Mouse (Mus musculus) thymus, postnatal 25 days (tissue): ENCODE measurements around the gene Rpl41.

Experiments
- DNase-seq: peaks from one replicate; pipeline ENCODE4 v3.0.0; 2022

Gene Rpl41

GRCm38 (mm10) chr10:128548947-128549681 lies at the start of gene Rpl41:
TSS of gene Rpl41 (minus strand) at chr10:128549305.
- peak; percentile 92 for DNase-seq

DNA sequence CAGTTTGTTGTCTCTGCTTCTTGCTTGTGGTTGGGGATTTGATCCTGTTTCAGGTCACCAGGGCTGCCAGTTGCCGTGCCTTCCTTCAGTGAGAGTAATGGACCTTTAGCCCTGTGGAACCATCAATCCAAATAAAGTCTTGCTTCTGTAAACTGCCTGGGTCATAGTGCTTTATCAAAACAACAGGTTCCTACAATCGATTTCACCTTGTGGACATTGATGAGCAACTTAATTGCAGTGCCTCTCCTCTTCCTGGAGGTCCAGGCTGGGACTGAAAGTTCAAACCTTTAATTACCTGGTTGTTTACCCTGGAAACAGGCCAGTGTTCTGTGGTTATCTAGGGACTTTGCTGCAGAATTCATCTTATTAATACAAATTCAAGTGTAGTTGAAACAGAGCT lies 49.4 kb upstream of the Rpl41 start:
- no peak for DNase-seq

DNA sequence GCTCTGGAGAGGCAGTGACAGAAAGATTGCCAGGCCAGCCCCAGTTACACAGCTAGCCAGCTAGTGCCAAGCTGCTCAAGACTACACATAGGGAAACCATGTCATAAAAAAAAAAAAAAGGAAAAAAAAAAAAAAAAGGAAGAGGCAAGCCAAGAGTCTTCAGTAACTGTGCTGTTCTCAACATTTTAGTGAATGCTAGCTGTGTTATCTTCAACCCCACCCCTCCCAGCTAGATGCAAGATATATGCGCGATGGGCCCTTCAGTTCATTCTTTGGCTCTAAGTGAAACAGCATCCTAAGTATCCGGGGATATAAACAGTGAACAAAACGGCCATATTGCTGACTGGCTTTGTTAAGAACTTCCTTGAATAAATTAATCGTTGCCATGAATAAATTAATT lies 43.7 kb upstream of the Rpl41 start:
- DNase-seq = no peak

DNA sequence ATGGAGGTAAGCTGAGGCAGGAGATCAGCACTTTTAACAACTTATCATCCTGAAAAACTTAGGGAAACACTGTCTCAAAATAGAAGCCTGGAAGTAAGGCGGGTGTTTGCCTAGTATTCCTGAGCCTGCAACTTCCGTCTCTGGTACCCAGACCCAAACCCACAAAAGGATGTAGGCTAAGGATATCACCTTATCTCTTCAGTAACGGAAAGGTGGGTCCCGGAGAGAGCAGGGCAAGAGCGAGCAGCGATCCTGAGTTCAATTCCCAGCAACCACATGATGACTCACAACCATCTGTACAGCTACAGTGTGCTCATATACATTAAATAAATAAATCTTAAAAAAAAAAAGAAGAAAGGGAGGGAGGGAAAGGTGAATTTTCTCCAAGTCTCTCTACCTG lies 42.3 kb upstream of the Rpl41 start:
- DNase-seq = no peak

GRCm38 (mm10) chr10:128590193-128590690 lies 41.1 kb upstream of the Rpl41 start:
- peak; percentile 67 for DNase-seq

DNA sequence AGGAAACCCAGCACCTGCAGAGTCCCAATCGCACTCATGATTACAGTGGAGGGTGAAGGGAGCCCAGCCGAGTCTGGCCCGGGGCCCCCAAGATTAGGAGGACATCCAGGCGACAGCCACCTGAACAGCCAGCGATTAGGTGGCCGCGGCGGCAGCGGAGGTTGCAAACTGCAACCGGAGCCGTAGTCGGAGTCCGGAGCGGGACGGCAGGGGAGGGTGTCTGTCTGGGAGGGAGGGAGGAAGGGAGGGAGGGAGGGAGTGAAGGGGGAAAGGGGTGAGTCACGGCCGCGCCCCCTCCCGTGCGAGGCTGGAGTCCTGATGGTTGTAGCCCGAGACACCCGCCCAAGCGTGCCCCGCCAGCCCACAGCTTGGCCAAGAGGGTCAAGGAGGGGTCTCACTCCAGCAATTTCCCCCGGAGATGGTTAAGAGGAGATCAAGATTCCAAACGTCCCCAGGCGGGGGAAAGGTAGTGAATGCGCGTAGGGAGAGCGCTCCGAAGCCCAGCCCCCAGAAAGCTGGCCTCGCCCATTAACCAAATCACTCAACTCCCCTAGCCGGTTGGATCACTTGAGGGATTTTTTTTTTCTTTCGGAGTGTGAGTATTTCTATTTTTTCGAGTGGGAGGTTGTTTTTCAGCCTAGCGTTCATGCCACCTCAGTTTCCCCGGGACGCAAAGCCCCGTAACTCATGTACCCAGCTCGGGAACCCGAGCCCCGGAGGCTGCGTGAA lies 40.5 kb upstream of the Rpl41 start, which contains the start of gene Erbb3:
Gene Erbb3, minus strand, starts transcription at position 189 of the 729 bp plus-strand sequence.
- peak; percentile 41 for DNase-seq

- DNase-seq = no peak
Measured at GRCm38 (mm10) chr10:128588775-128589463, 39.8 kb upstream of the Rpl41 start.

GRCm38 (mm10) chr10:128588136-128588535 lies 39.0 kb upstream of the Rpl41 start:
- no peak for DNase-seq

DNA sequence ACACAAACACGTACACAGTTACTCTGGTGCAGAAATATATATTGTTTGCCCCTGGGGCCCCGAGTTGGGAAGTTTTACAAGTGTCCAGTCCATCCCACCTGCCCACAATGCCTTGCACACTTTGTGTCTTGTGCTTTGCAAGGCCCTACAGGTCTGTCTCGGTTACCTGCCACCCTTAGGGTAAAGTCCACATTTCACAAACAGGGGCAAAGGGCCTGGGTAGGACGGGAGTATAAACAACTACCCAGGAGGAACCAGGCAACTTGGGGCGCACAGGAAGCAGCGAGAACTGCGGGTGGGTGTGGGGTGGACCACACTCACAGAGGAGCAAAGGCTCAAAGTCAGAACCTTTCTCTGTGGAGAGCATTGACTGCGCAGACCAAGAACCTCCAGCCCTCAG lies 38.6 kb upstream of the Rpl41 start:
- DNase-seq = peak; percentile 31

DNA sequence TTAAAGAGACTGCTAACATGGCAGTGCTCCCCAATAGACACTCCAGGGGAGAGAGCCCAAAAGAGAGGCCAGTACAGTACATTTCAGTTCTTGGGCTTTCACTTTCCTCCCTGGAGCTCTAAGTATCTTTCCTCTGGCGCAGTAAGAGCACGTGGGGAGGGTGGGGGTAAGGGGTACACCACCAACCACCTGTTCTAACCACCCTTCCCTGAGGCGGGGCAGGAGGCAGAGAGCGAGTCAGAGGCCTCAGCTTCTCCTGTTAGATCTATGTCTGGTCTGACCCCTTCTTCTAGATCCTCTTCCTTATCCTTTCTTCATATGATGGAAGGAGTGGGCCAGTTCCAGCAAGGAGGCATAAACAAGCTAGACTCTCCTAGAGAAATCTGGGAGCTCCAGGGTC lies 38.0 kb upstream of the Rpl41 start:
- peak; percentile 58 for DNase-seq

DNA sequence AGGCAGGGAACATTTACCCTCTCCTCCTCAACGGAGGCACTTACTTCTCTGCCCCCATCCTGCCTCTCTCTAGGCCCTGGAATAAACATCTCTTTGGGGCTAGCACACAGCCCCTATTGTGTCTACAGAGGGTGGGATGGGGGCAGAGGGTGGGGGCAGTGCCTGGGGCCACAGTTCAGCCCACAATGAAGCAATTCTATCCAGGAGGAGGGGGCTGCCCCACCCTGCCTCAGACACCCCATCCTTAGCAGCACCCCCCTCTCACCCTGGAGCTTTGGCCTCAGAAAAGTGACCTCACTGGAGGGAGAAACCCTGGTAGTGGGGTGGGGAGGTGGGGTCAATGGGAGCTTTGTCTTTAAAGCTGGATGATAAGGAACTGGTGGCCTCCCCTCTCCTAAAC lies 37.4 kb upstream of the Rpl41 start:
- no peak for DNase-seq

- peak; percentile 35 for DNase-seq
Measured at GRCm38 (mm10) chr10:128584386-128584785, 35.3 kb upstream of the Rpl41 start.

- DNase-seq = no peak
Measured at GRCm38 (mm10) chr10:128583644-128584043, 34.5 kb upstream of the Rpl41 start.

DNA sequence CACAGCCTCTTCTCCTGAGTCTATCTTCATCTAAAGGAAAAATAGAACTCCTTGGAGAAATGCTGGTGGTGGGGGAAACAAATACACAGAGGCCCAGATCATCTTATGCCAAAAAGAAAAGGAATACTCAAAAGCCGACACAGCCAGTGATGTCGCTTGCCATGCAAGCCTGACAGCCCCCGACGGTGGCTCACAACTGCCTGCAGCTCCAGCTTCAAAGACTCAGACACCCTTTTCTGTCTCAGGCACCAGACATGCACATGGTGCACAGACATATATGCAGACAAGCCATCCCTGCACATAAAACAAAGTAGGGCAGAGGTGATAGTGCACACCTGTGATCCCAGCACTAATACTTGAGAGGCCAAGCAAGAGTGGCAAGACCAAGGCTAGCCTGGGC lies 30.6 kb upstream of the Rpl41 start:
- DNase-seq = no peak

GRCm38 (mm10) chr10:128579298-128579697 lies 30.2 kb upstream of the Rpl41 start:
- DNase-seq = no peak

DNA sequence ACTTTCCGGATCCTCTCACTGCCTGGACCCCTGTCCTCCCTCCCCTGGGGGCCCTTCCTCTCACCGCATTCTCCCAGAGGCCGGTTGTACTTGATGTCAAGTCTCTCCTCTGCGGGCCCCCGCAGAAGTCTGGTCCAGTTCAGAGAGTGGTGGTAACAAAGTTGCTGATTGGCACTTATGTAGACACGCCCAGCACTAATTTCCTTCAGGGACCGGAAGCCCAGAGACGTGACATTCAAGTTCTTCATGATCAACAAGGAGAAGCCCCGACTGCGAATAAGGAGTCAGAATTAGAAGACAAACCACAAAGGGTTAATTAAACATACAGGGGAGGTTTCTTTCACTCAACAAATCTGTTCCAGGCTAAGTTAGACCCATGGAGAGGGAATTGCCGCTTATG lies 29.2 kb upstream of the Rpl41 start:
- DNase-seq = no peak

DNA sequence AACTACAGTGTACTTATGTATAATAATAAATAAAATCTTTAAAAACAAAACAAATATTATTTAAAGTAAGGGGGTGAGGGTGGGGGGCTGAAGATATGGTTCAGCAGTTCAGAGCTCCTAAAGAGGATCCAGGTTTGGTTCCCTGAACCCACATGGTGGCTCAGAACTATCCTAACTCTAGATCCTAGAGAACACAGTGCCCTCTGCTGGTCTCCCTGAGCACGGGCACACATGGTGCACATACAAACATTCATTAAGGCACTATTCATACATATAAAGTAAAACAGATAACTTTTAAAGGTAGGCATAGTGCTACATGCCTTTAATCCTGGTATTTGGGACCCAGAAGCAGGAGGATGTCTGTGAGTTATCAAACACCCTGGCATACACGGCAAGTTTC lies 26.0 kb upstream of the Rpl41 start:
- no peak for DNase-seq

GRCm38 (mm10) chr10:128565788-128566531 lies 16.9 kb upstream of the Rpl41 start, which contains the start of gene Pa2g4:
TSS of gene Pa2g4 (minus strand) at chr10:128565987.
- peak; percentile 95 for DNase-seq

- DNase-seq = peak; percentile 47
Measured at GRCm38 (mm10) chr10:128565206-128565787, 16.2 kb upstream of the Rpl41 start.

DNA sequence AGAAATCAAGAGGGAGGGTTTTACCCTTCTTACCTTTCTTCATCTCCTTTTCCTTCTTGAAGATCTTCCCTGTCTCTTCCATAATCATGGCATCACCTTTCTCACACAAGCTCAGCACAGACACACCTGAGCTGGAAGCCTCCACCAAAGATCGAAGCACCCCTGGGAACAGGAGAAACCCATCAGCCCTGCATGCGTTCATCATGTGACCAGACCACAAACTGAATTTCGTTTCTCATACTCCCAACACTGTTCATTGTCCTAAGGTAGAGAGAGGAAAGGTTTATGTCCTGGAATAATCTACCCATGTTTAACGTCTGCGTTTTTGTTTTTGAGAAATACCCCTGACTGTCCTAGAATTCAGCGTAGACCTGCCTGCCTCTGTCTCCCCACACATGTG lies 14.4 kb upstream of the Rpl41 start:
- no peak for DNase-seq

DNA sequence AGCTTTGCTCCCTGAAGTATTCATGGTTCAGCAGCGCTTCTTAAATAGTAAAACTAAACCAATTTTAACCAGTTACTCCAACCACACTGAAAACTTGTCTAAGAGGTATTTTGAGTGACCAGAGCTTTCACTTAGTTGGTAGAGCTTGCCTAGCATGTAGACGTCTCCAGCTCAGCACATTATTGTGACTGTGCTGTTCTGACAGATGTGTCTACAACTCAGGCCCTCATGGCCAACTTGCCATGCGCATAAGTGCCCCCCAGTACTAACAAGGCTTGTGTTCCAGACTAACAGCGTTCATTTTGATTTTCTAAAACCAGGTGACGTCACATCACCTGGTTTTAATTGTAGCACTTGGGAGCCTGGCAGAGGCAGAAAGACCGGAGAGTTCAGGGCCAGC lies 7.9 kb upstream of the Rpl41 start:
- no peak for DNase-seq

DNA sequence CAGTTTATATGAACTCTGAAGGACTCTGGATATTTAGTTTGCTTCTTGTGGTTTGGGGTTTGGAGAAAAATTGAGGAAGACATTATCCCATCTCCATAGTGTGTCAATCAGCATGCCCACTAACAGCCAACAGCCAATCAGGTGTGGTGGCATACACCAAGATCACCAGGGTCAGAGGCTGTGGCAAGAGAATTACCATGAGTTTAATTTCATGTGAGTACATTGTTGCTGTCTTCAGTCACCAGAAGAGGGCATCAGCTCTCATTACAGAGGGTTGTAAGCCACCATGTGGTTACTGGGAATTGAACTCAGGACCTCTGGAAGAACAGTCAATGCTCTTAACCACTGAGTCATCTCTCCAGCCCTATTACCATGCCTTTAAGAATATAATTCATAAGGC lies 7.2 kb upstream of the Rpl41 start:
- DNase-seq = no peak
